Mouse (Mus musculus) C2C12 (cell line): ENCODE measurements at regions not wholly inside any gene's neighbourhood (a gene's known extent, or its start where the extent isn't known, plus 50 kb on each side); places are given as distances from the start of the nearest gene placed in this dataset.

Source experiments
- H3K27me3 ChIP-seq: one replicate; pipeline ENCODE4 v1.6.1; 2011; ENCODE audit not compliant: control insufficient read depth, insufficient read depth, insufficient read length
- H3K36me3 ChIP-seq: one replicate; pipeline ENCODE4 v1.6.1; 2011; ENCODE audit not compliant: control insufficient read depth, insufficient read depth
- H3K4me3 ChIP-seq: one replicate; pipeline ENCODE4 v1.5.1; 2011; ENCODE audit warnings: mild to moderate bottlenecking, control low read depth; ENCODE audit not compliant: poor library complexity, insufficient read depth, severe bottlenecking
- H3K79me2 ChIP-seq: one replicate; pipeline ENCODE4 v1.6.1; 2011; ENCODE audit not compliant: control insufficient read depth, insufficient read depth
- H3K79me3 ChIP-seq: one replicate; pipeline ENCODE4 v1.6.1; 2011; ENCODE audit warnings: low read depth, control low read depth
- H3ac ChIP-seq: one replicate; pipeline ENCODE3; 2011; ENCODE audit warnings: low read depth; ENCODE audit not compliant: control insufficient read depth, insufficient read length
- CEBPB ChIP-seq: IDR thresholded peaks from one replicate; pipeline ENCODE4 v1.6.1; 2011; ENCODE audit warnings: low read depth, mild to moderate bottlenecking, control low read depth, moderate library complexity
- CTCF ChIP-seq: IDR thresholded peaks from one replicate; pipeline ENCODE4 v1.5.1; 2011; ENCODE audit not compliant: control insufficient read depth, insufficient read depth, insufficient read length
- FOSL1 ChIP-seq: IDR thresholded peaks from one replicate; pipeline ENCODE4 v1.8.0; 2011; ENCODE audit warnings: mild to moderate bottlenecking, low read length; ENCODE audit not compliant: poor library complexity, insufficient read depth, severe bottlenecking
- MAX ChIP-seq: IDR thresholded peaks from one replicate; pipeline ENCODE4 v1.6.1; 2011; ENCODE audit warnings: mild to moderate bottlenecking, control low read depth
- MYOD1 ChIP-seq: IDR thresholded peaks from one replicate; pipeline ENCODE4 v1.6.1; 2011; ENCODE audit warnings: low read depth; ENCODE audit not compliant: control insufficient read depth, insufficient read length
- MYOG ChIP-seq: IDR thresholded peaks from one replicate; pipeline ENCODE4 v1.6.1; 2011; ENCODE audit not compliant: control insufficient read depth, insufficient read length; ENCODE audit errors: extremely low read depth
- USF1 ChIP-seq: IDR thresholded peaks from one replicate; pipeline ENCODE4 v1.6.1; 2011; ENCODE audit warnings: low read depth, mild to moderate bottlenecking, control low read depth, moderate library complexity

DNA sequence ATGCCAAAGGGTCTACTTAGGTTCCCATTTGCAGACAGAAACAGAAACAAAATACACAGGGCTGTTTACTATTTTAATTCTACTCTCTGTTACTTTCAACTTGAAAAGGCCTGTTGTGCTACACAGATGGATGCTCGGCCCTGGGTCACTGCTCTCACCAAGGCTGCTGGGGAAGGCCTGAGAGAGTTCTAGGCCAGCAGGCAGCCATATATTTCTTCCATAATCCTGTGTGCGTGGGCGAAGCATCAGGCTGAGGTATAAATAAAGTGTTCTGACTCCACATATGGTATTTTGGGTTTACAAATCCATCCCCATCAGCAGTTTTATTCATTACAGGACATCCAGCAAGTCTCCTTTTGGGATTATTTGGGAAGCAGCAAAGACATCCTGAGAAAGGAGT lies 162.5 kb upstream of the Inhba start:
- TF ChIP-seq CEBPB (no peak), MAX (no peak), CTCF (no peak), FOSL1 (no peak)
- no peaks in the 10 kb centered on the region for H3K27me3 ChIP-seq
- no peaks in the 10 kb centered on the region for H3K79me2 ChIP-seq
- no peaks in the 10 kb centered on the region for H3K79me3 ChIP-seq
- no peaks in the 10 kb centered on the region for H3K36me3 ChIP-seq
- H3ac ChIP-seq, result no peak overlapping the region
- no peak overlapping the region for H3K4me3 ChIP-seq

DNA sequence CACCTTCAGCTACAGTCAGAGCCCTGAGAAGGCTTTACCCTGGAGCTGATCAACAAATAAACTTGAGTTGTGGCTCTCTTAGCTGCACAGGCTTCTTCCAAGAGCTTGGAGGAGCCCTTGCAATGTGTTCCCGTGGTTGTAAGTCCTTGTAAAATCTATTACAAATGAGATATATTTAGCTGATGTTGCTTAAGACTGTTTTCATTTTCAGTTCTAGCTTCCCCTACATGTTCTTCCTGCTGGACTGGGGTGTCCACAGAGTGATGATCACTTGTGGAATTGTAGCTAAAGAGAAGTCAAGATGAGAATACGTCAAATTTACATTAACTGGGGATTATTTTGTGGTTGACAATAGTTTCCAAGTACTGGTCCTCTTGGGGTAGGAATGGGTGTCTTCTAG lies 161.3 kb upstream of the Inhba start:
- no peak overlapping the region for H3ac ChIP-seq
- TF ChIP-seq MYOG, result no peak
- H3K4me3 ChIP-seq, result no peak overlapping the region
- no peaks in the 10 kb centered on the region for H3K79me3 ChIP-seq
- no peaks in the 10 kb centered on the region for H3K79me2 ChIP-seq
- no peaks in the 10 kb centered on the region for H3K36me3 ChIP-seq
- H3K27me3 ChIP-seq, result no peaks in the 10 kb centered on the region

DNA sequence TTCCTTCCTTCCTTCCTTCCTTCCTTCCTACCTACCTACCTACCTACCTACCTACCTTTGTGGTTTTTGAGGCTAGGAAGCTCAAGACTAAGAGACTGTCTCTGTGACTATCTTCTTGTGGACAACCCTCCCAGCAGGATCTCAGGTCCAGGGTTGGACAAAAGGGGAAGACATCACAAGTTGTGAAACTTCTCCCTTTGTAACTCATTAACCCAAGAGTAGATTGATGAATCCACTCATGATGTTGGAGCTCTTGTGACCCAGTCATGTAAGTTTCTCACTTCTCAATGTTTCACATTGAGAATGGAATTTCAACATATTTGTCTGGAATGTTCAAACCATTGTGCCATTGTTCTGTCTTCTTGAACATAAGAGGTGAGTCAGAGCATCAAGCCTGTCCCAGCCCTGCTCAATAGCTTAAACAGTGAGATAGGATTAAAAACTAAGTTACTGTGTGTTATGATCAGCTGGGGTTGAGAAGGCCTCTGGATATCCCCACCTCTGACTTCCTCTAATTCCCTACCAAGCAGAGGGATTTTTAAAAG lies 158.6 kb upstream of the Inhba start:
- no peaks in the 10 kb centered on the region for H3K27me3 ChIP-seq
- TF ChIP-seq USF1 (no peak), FOSL1 (no peak)

DNA sequence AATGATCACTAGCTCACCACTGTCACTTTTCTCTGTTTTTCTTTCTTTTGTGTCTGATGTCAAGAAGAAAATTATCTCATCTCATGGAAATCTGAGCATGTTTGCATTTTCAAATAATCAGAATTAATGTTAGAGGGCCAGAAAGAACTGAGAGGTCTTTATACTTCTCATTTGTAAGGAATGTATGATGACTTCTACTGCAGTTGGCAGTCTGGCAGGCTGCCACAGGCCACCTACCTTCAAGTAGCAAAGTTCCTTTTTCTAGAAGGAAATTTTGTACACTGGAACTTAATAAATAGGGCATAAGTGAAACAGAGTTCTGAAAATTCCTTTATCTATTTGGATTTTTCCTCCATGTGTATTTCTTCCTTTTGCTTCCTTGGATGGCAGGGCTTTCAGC lies 148.7 kb upstream of the Inhba start:
- no peak overlapping the region for H3ac ChIP-seq
- TF ChIP-seq FOSL1 (no peak), MAX (no peak), MYOG (no peak), USF1 (no peak), MYOD1 (no peak)
- H3K79me2 ChIP-seq, result no peaks in the 10 kb centered on the region
- H3K36me3 ChIP-seq, result no peaks in the 10 kb centered on the region
- H3K4me3 ChIP-seq, result no peak overlapping the region
- no peaks in the 10 kb centered on the region for H3K79me3 ChIP-seq
- H3K27me3 ChIP-seq, result no peaks in the 10 kb centered on the region

More for the DNA sequence above, 158.6 kb upstream of the Inhba start:
- H3K79me3 ChIP-seq, result no peaks in the 10 kb centered on the region
- no peak overlapping the region for H3ac ChIP-seq
- no peaks in the 10 kb centered on the region for H3K79me2 ChIP-seq
- no peak overlapping the region for H3K4me3 ChIP-seq
- H3K36me3 ChIP-seq, result no peaks in the 10 kb centered on the region

DNA sequence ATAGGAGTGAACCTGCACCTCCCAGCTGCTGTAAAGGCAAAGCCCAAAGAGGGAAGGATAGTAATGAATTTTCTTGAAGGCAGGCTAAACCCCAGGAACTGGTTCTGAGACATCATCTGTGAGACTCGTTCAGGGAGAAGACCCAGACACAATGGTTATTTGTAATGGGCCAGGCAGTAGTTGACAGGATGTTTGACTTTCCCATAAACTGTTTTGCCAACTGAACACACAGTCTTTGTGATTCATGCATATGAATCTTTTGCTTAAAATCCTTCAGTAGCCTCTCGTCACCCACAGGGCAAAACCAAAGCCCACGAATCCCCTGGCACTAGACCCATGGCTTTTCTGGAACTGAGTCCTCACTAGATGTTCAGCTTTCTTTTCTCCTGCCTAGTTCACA lies 148.3 kb upstream of the Inhba start:
- Histone ChIP-seq H3K4me3 (no peak overlapping the region), H3K79me3 (no peaks in the 10 kb centered on the region), H3K27me3 (no peaks in the 10 kb centered on the region), H3ac (no peak overlapping the region), H3K79me2 (no peaks in the 10 kb centered on the region), H3K36me3 (no peaks in the 10 kb centered on the region)
- no peak for TF ChIP-seq MAX
- no peak for TF ChIP-seq USF1
- TF ChIP-seq MYOD1, result peak; percentile 52

DNA sequence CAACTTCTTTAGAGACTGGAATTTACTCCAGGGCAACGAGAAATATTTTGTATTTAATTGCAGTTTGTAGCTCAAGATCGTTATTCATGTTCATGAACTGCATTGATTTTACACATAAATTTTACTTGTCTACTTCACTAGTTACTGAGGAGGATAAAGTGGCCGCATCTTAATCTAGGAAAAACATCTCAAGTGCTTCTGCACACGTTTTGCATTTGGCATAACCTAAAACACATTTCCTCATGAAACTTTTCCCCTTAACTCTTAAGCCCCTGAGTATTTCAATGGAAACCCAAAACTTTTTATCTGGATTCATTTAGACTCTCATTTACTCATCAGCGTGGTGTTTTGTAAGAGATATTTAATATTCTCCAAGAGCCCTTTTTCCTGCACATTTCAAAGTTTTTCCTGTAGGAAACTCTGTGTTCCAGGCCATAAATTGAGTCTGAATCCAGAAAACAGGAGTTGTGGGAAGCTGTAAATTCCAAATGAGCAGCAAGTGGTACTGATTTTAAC lies 144.5 kb upstream of the Inhba start:
- TF ChIP-seq CEBPB (no peak), MAX (no peak), CTCF (no peak), USF1 (no peak), MYOD1 (no peak), FOSL1 (no peak), MYOG (no peak)
- Histone ChIP-seq H3K79me3 (no peaks in the 10 kb centered on the region), H3K36me3 (no peaks in the 10 kb centered on the region), H3ac (no peak overlapping the region), H3K79me2 (no peaks in the 10 kb centered on the region), H3K27me3 (no peaks in the 10 kb centered on the region), H3K4me3 (no peak overlapping the region)

DNA sequence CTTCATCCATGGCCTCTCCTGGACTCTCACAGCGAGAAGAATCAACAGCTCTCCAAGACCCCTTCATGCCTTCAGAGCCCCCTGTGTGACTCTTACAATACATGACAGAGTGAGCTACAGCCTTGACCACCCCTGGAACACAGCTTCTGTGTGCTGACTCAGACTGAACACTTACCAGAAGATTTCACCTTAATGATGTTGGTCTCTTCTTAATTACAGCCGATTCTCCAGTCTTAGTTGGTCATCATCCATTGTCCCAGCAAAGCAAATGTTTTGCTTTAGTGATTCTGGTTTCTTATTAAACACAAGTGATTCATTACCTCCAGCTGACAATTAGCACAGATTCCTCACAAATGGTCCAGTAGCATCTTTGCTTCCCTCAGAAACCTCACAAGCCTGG lies 134.0 kb upstream of the Inhba start:
- no peaks in the 10 kb centered on the region for H3K79me3 ChIP-seq
- H3K27me3 ChIP-seq, result no peaks in the 10 kb centered on the region
- H3K4me3 ChIP-seq, result no peak overlapping the region
- no peak overlapping the region for H3ac ChIP-seq
- TF ChIP-seq MYOG (no peak), FOSL1 (no peak), CTCF (no peak), CEBPB (no peak), MAX (no peak), MYOD1 (no peak), USF1 (no peak)
- H3K36me3 ChIP-seq, result no peaks in the 10 kb centered on the region
- no peaks in the 10 kb centered on the region for H3K79me2 ChIP-seq
